Mouse (Mus musculus): ENCODE data around the gene Celf5. TPM values are rescaled to one million over a fixed set of nuclear protein-coding genes. Genes with fewer than 3 reads are reported as not detected.

Gene Celf5
- polyA plus RNA-seq (2017; shearing (Covaris generic)): not detected

GRCm38 (mm10) chr10:81482533-81482889, at the start of gene Celf5:
Gene Celf5 (minus strand): TSS chr10:81482709.

DNA sequence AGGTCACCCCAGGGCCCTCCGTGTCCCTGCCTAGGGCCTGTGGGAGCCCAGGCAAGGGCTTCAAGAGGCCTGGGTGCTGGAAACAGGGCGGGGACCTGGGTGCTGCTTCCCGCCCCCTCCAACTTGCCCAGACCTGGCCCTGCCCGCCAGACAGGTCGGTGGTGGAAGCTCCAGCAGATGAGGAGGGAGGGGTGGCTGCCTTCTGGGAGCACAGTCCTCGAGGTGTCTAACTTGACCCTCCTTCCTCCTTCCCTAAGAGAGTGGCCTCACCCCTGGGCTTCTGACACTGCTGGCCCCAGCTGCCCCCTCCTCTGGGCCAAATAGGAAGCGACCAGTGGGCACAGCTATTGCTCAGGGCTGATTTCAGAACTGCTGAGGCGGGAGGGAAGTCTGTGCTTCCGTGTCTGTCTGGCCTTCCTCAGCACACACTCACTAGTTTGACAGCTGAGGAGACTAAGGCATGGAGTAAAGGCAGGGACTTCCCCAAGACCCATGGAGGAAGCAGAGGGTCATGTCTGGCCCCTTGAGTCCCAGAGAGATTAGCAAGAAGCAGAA, 41.6 kb upstream of the Celf5 start, which contains the start of gene Gna15:
TSS of gene Gna15 (minus strand) at position 175 of the 555 bp plus-strand sequence.

DNA sequence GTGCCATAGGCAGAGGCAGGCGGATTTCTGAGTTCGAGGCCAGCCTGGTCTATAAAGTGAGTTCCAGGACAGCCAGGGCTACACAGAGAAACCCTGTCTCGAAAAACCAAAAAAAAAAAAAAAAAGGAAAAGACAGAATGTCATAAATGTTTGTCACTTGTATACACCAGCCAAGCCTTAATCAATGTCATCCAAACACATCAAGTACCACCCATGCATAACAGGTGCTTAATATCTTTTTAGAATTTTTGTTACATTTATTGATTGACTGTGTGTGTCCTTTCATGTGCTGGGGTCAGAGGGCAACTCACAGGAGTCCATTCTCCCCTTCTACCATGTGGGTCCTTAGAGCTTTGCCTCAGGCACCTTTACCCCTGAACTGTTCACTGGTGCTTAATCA, 17.5 kb upstream of the Celf5 start, which contains the start of gene S1pr4:
TSS of gene S1pr4 (minus strand) at position 101 of the 400 bp plus-strand sequence.

DNA sequence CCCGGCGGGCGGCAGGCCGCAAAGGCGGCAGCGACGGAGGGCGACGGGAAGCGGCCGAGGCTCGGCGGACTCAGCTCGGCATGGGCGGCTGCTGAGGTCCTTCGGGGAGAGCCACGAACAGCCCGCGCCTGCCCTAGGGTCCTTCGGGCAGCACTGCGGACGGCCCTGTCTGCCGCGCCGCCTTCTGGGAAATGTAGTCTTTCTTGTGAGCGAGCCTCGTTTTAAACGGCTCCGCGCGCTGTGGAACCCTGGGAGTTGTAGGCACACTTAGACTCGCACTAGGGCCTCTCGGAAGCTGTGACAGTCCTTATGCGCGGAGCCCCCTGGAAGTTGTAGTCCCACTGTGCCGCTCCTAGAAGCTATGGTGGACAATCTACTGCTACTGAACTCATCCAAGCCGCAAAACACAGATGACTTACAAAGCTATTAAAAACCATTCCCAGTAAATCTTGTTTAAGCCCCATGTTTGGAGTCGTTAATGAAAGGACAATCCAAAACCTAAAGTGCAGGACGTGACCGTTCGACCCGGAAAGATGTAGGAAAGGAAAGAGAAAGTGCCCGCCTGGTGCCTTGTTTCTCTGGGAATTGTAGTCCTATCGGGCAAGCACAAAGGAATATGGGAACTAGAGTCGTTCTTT, 13.9 kb upstream of the Celf5 start, which contains the start of gene Ncln:
TSS of gene Ncln (minus strand) at position 129 of the 638 bp plus-strand sequence.

DNA sequence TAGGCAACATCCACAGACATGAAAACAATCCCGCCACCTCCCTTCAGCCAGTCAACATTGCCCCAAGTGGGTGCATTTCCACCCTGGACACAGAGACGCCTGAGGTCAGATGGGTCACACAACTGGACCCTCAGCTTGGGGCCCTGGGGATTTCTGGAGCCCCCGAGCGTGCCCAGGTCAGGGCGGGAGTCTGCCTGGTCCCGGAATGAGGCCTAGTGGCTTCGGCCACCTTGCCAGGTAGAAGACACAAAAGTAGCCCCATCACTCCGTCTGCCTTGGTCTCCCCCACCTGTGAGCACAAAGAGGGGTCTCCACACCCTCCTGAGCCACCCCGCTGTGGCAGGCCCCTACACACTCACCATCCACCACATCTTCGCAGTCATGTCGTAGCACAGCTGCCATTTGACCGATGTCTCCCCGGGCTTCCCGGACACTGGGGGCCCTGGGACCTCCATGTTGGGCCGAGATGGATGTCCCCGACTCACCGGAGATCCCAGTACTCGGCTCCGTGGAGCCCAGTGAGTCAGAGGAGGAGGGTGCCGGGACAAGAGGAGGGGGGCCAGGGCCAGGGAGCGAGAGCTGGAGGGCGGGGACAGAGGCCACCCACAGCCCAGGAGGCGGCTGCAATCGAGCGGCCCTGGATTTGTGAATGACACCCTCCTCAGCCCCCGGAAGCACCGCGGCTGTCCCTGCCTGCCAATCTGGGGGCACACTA, 27.2 kb downstream of the Celf5 start, which contains the start of gene Nfic:
TSS of gene Nfic (minus strand) at position 455 of the 715 bp plus-strand sequence.

Other genes starting within 250 kb of the Celf5 start
- 4.9 TPM for gene Zfr2, start 249.6 kb downstream of the Celf5 start, polyA plus RNA-seq (2017; shearing (Covaris generic))
- gene Matk, start 229.8 kb downstream of the Celf5 start, polyA plus RNA-seq (2017; shearing (Covaris generic)): 20.1 TPM
- 136 TPM for gene Mrpl54, start 215.8 kb downstream of the Celf5 start, polyA plus RNA-seq (2017; shearing (Covaris generic))
- 37.0 TPM for gene Apba3, start 215.7 kb downstream of the Celf5 start, polyA plus RNA-seq (2017; shearing (Covaris generic))
- 11.5 TPM for gene Tjp3, start 191.1 kb downstream of the Celf5 start, polyA plus RNA-seq (2017; shearing (Covaris generic))
- 88.8 TPM for gene Pip5k1c, start 189.7 kb downstream of the Celf5 start, polyA plus RNA-seq (2017; shearing (Covaris generic))
- 42.7 TPM for gene Cactin, start 161.6 kb downstream of the Celf5 start, polyA plus RNA-seq (2017; shearing (Covaris generic))
- gene Tbxa2r, start 154.0 kb downstream of the Celf5 start, polyA plus RNA-seq (2017; shearing (Covaris generic)): 15.1 TPM
- not detected for gene Gipc3, start 139.4 kb downstream of the Celf5 start, polyA plus RNA-seq (2017; shearing (Covaris generic))
- gene Hmg20b, start 132.2 kb downstream of the Celf5 start, polyA plus RNA-seq (2017; shearing (Covaris generic)): 28.3 TPM
- gene Mfsd12, start 125.2 kb downstream of the Celf5 start, polyA plus RNA-seq (2017; shearing (Covaris generic)): 1.8 TPM
- gene 4930404N11Rik, start 116.9 kb downstream of the Celf5 start, polyA plus RNA-seq (2017; shearing (Covaris generic)): 0.84 TPM
- 49.3 TPM for gene Fzr1, start 104.2 kb downstream of the Celf5 start, polyA plus RNA-seq (2017; shearing (Covaris generic))
- gene Dohh, start 98.3 kb downstream of the Celf5 start, polyA plus RNA-seq (2017; shearing (Covaris generic)): 49.7 TPM
- gene Gm48551, start 98.2 kb downstream of the Celf5 start, polyA plus RNA-seq (2017; shearing (Covaris generic)): 5.1 TPM
- not detected for gene Gm48552, start 93.7 kb downstream of the Celf5 start, polyA plus RNA-seq (2017; shearing (Covaris generic))
- gene Smim24, start 89.7 kb downstream of the Celf5 start, polyA plus RNA-seq (2017; shearing (Covaris generic)): 1.4 TPM
- 13.3 TPM for gene Nfic, start 27.1 kb downstream of the Celf5 start, polyA plus RNA-seq (2017; shearing (Covaris generic))
- gene Ncln, start 13.7 kb upstream of the Celf5 start, polyA plus RNA-seq (2017; shearing (Covaris generic)): 110 TPM
- gene S1pr4, start 17.4 kb upstream of the Celf5 start, polyA plus RNA-seq (2017; shearing (Covaris generic)): 65.6 TPM
- 122 TPM for gene Gna15, start 41.5 kb upstream of the Celf5 start, polyA plus RNA-seq (2017; shearing (Covaris generic))
- gene Gna11, start 62.5 kb upstream of the Celf5 start, polyA plus RNA-seq (2017; shearing (Covaris generic)): 11.6 TPM
- 883 TPM for gene Aes, start 76.8 kb upstream of the Celf5 start, polyA plus RNA-seq (2017; shearing (Covaris generic))
- gene Tle2, start 91.9 kb upstream of the Celf5 start, polyA plus RNA-seq (2017; shearing (Covaris generic)): 1.2 TPM
- gene Tle6, start 118.4 kb upstream of the Celf5 start, polyA plus RNA-seq (2017; shearing (Covaris generic)): not detected
- 1.2 TPM for gene BC025920, start 123.6 kb upstream of the Celf5 start, polyA plus RNA-seq (2017; shearing (Covaris generic))
- 8.4 TPM for gene Sirt6, start 145.1 kb upstream of the Celf5 start, polyA plus RNA-seq (2017; shearing (Covaris generic))
- gene Ankrd24, start 145.8 kb upstream of the Celf5 start, polyA plus RNA-seq (2017; shearing (Covaris generic)): 3.2 TPM
- gene Gm10778, start 166.3 kb upstream of the Celf5 start, polyA plus RNA-seq (2017; shearing (Covaris generic)): 2.4 TPM
- 10.4 TPM for gene Zfp433, start 222.1 kb upstream of the Celf5 start, polyA plus RNA-seq (2017; shearing (Covaris generic))

All from effector memory CD4-positive, alpha-beta T cell, adult 7 months (primary cell).